Mouse (Mus musculus): ENCODE measurements around the gene Nusap1.

GRCm38 (mm10) chr2:119694826-119695225 is 76.7 kb downstream of the Nusap1 start:
- no peak for TF ChIP-seq POLR2A (IDR thresholded peaks at IDR 0.05; ENCODE audit: insufficient read length, low read depth)
- TF ChIP-seq MAX (IDR thresholded peaks at IDR 0.05; ENCODE audit: low read depth), result no peak
- TF ChIP-seq CEBPB (IDR thresholded peaks at IDR 0.05; ENCODE audit: insufficient read depth, poor library complexity, severe bottlenecking), result no peak
- TF ChIP-seq TCF12 (IDR thresholded peaks at IDR 0.05; ENCODE audit: insufficient read depth, poor library complexity, severe bottlenecking), result no peak
- no peak for TF ChIP-seq POLR2AphosphoS2 (IDR thresholded peaks at IDR 0.05; ENCODE audit: insufficient read length, low read depth)

Measured in myocyte (in vitro differentiated cells).